Mouse (Mus musculus) C2C12 (cell line): ENCODE results near the gene Fermt1.

ENCODE experiments used
- CTCF ChIP-seq: IDR thresholded peaks from one replicate; pipeline ENCODE4 v1.5.1; 2011; ENCODE audit not compliant: control insufficient read depth, insufficient read depth, insufficient read length
- MYOG ChIP-seq: IDR thresholded peaks from one replicate; pipeline ENCODE4 v1.6.1; 2011; ENCODE audit not compliant: control insufficient read depth, insufficient read length; ENCODE audit errors: extremely low read depth

DNA sequence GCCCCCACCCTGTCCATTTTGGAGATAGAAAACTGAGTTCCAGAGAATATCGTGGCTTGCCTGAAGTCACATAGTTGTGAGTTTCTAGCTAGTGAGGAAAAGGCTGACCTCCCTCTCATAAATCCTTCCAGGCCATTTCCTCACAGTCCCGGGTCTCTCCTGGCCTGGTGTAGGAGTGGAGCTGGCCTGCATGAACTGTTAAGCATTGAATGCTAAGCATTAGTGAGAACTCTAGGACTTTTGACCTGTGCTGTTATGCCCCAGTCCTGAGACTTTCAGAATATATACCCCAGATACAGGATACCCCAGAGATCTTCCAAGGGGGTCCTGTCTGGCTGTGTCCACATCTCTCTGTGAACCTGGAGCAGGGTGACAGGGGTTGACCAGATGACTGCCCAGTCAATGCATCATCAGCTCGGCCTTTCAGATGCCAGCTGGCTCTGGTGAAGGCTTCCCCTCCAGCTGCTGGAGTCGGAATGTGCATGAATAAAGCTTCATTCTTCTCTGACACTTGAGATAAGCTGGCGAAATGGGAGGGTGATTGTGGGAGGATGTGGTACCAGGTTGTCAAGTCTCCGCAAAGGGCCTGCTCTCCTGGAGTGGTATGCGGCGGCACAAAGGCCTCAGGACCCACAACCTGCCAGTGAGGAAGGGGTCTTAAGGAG, 61.3 kb downstream of the Fermt1 start:
- TF ChIP-seq MYOG = no peak
- TF ChIP-seq CTCF = no peak
